In genomic region chr15:12781729-12782326, GRCm38 (mm10) we compare ENCODE assay signal across 24 mouse cellular contexts.
"Had no signal": no experiment of that assay in that cellular context is flagged by ENCODE, and none has a peak within 500 bp of the region (broad histone marks: within the 10 kb centered on the region; RNA-seq: fewer than 3 reads in every experiment).

No protein-coding gene starts in this region.

- H3K9me3 ChIP-seq: limb, embryonic 15.5 days; liver, embryonic 12.5 days; liver, embryonic 15.5 days; lung, embryonic 15.5 days; midbrain, embryonic 13.5 days; stomach, embryonic 15.5 days had no signal

- DNase-seq: kidney, adult 2 months; kidney, postnatal 36 days; layer of hippocampus, postnatal 36 days; left cerebral cortex, postnatal 4 days; lung, adult 18-20 months; lung, postnatal 10 days; lung, postnatal 36 days; retina, postnatal 1 day; right cerebral cortex, postnatal 25 days; spleen, adult 18-20 months; thymus, postnatal 25 days had no signal

- H3K27ac ChIP-seq: kidney, postnatal 0 days; left cerebral cortex, adult 2 months; limb, embryonic 15.5 days; liver, embryonic 12.5 days; liver, embryonic 15.5 days; lung, embryonic 15.5 days; midbrain, embryonic 13.5 days; stomach, embryonic 15.5 days had no signal

- H3K4me1 ChIP-seq: limb, embryonic 15.5 days; liver, embryonic 12.5 days; liver, embryonic 15.5 days; lung, embryonic 15.5 days; megakaryocyte, embryonic 14.5 days; midbrain, embryonic 10.5 days; midbrain, embryonic 13.5 days; stomach, embryonic 15.5 days had no signal

- H3K9ac ChIP-seq: limb, embryonic 15.5 days; liver, embryonic 12.5 days; liver, embryonic 15.5 days; lung, embryonic 15.5 days; midbrain, embryonic 13.5 days; stomach, embryonic 15.5 days had no signal

- H3K36me3 ChIP-seq: limb, embryonic 15.5 days; liver, embryonic 12.5 days; liver, embryonic 15.5 days; lung, embryonic 15.5 days; midbrain, embryonic 10.5 days; midbrain, embryonic 13.5 days; stomach, embryonic 15.5 days had no signal

- H3K4me2 ChIP-seq: limb, embryonic 15.5 days; liver, embryonic 12.5 days; liver, embryonic 15.5 days; lung, embryonic 15.5 days; midbrain, embryonic 13.5 days; stomach, embryonic 15.5 days had no signal

- ATAC-seq: intestine, postnatal 0 days; liver, embryonic 12.5 days; midbrain, embryonic 13.5 days; midbrain, embryonic 16.5 days had no signal

- H3K27me3 ChIP-seq: limb, embryonic 15.5 days; liver, embryonic 12.5 days; liver, embryonic 15.5 days; lung, embryonic 15.5 days; midbrain, embryonic 13.5 days; stomach, embryonic 15.5 days had no signal

- H3K4me3 ChIP-seq: left cerebral cortex, adult 2 months; limb, embryonic 15.5 days; liver, embryonic 12.5 days; liver, embryonic 15.5 days; lung, embryonic 15.5 days; megakaryocyte, embryonic 14.5 days; midbrain, embryonic 10.5 days; midbrain, embryonic 13.5 days; myocyte; stomach, embryonic 15.5 days had no signal
